Mouse (Mus musculus) heart, embryonic 16.5 days (tissue): ENCODE results near the gene Sim2. TPM values are rescaled to one million over a fixed set of nuclear protein-coding genes. Genes with fewer than 3 reads are reported as not detected.

ENCODE experiments used
- ATAC-seq: fragments of 200-750 bp; cut with Nextera tagmentation; replicated peaks from 2 replicates; pipeline ENCODE4 v1.8.0; 2017; ENCODE audit warnings: moderate number of reproducible peaks; ENCODE audit not compliant: insufficient read depth, low FRiP score; ENCODE audit errors: extremely low read depth
- H3K27ac ChIP-seq: fragments of 300-500 bp; sonication (generic); 2 replicates; pipeline ENCODE4 v1.5.1; 2014; ENCODE audit warnings: mild to moderate bottlenecking, low read length, control low read depth, moderate library complexity
- H3K27me3 ChIP-seq: fragments of 300-500 bp; sonication (generic); 2 replicates; pipeline ENCODE4 v1.6.1; 2014; ENCODE audit warnings: low read length, mixed read lengths; ENCODE audit not compliant: control insufficient read depth, insufficient read depth
- H3K36me3 ChIP-seq: fragments of 300-500 bp; sonication (generic); 2 replicates; pipeline ENCODE4 v1.6.1; 2014; ENCODE audit not compliant: control insufficient read depth, insufficient read depth
- H3K4me1 ChIP-seq: fragments of 300-500 bp; sonication (generic); 2 replicates; pipeline ENCODE4 v1.6.1; 2014; ENCODE audit warnings: low read length, mixed read lengths; ENCODE audit not compliant: control insufficient read depth, insufficient read depth
- H3K4me2 ChIP-seq: fragments of 300-500 bp; sonication (generic); 2 replicates; pipeline ENCODE4 v1.6.1; 2014; ENCODE audit warnings: low read depth, mild to moderate bottlenecking, control low read depth, low read length
- H3K4me3 ChIP-seq: fragments of 300-500 bp; sonication (generic); 2 replicates; pipeline ENCODE4 v1.5.1; 2014; ENCODE audit warnings: mild to moderate bottlenecking, control low read depth, low read length
- H3K9ac ChIP-seq: fragments of 300-500 bp; sonication (generic); 2 replicates; pipeline ENCODE4 v1.6.1; 2014; ENCODE audit warnings: low read length, control low read depth
- H3K9me3 ChIP-seq: fragments of 300-500 bp; sonication (generic); replicated peaks from 2 replicates; pipeline ENCODE4 v1.6.1; 2016; ENCODE audit warnings: low read length; ENCODE audit not compliant: control insufficient read depth
- WGBS: fragments of 180-500 bp; shearing (Covaris S2); extraction: QIAGEN DNeasy Blood & Tissue Kit; methylation state at CpG from one replicate; pipeline ENCODE4 v1.1.7; 2014; 5-methylcytosine and 5-hydroxymethylcytosine counted together
- polyA plus RNA-seq: library from polyadenylated mRNA; unstranded; fragments of >200 nt; fragmentation: Nextera tagmentation; extraction: Ambion mirVana; gene quantifications from 2 replicates; pipeline ENCODE4 v1.2.1, GENCODE M21; 2015

Sim2 gene
- polyA plus RNA-seq, 1 experiment from 2014 or later: 0.04 TPM

GRCm38 (mm10) chr16:94092511-94093150 lies 7.9 kb downstream of the Sim2 start:
- Histone ChIP-seq H3K9ac (no peak overlapping the region), H3K4me3 (no peak overlapping the region), H3K27ac (no peak overlapping the region), H3K27me3 (peaks cover 87% of the 10 kb centered on the region), H3K4me1 (no peaks in the 10 kb centered on the region), H3K4me2 (no peak overlapping the region), H3K36me3 (no peaks in the 10 kb centered on the region), H3K9me3 (no peaks in the 10 kb centered on the region)
- 3% methylated on average over 12 of the region's 12 CpGs for WGBS
- ATAC-seq: no peak

GRCm38 (mm10) chr16:94093151-94093863 lies 8.6 kb downstream of the Sim2 start:
- Histone ChIP-seq H3K36me3 (no peaks in the 10 kb centered on the region), H3K9me3 (no peaks in the 10 kb centered on the region), H3K27ac (no peak overlapping the region), H3K27me3 (peaks cover 87% of the 10 kb centered on the region), H3K4me3 (no peak overlapping the region), H3K9ac (no peak overlapping the region), H3K4me1 (no peaks in the 10 kb centered on the region), H3K4me2 (no peak overlapping the region)
- ATAC-seq: no peak
- 3% methylated on average over 24 of the region's 24 CpGs for WGBS

GRCm38 (mm10) chr16:94094251-94095108 lies 9.7 kb downstream of the Sim2 start:
- no peak overlapping the region for H3K9ac ChIP-seq
- H3K36me3 ChIP-seq: no peaks in the 10 kb centered on the region
- no peaks in the 10 kb centered on the region for H3K9me3 ChIP-seq
- H3K27ac ChIP-seq: no peak overlapping the region
- peaks cover 87% of the 10 kb centered on the region for H3K27me3 ChIP-seq
- no peak for ATAC-seq
- H3K4me1 ChIP-seq: no peaks in the 10 kb centered on the region
- no peak overlapping the region for H3K4me3 ChIP-seq
- WGBS: 2% methylated on average over 48 of the region's 48 CpGs
- no peak overlapping the region for H3K4me2 ChIP-seq

GRCm38 (mm10) chr16:94095109-94095822 lies 10.5 kb downstream of the Sim2 start:
- ATAC-seq: no peak
- H3K27ac ChIP-seq: no peak overlapping the region
- H3K9ac ChIP-seq: no peak overlapping the region
- peaks cover 87% of the 10 kb centered on the region for H3K27me3 ChIP-seq
- H3K4me2 ChIP-seq: no peak overlapping the region
- H3K4me1 ChIP-seq: no peaks in the 10 kb centered on the region
- H3K36me3 ChIP-seq: no peaks in the 10 kb centered on the region
- 3% methylated on average over 26 of the region's 26 CpGs for WGBS
- H3K9me3 ChIP-seq: no peaks in the 10 kb centered on the region
- H3K4me3 ChIP-seq: no peak overlapping the region

GRCm38 (mm10) chr16:94096479-94096878 lies 11.7 kb downstream of the Sim2 start:
- Histone ChIP-seq H3K4me2 (no peak overlapping the region), H3K9ac (no peak overlapping the region), H3K36me3 (no peaks in the 10 kb centered on the region), H3K9me3 (no peaks in the 10 kb centered on the region), H3K27ac (no peak overlapping the region), H3K4me3 (no peak overlapping the region), H3K4me1 (no peaks in the 10 kb centered on the region), H3K27me3 (peaks cover 77% of the 10 kb centered on the region)
- ATAC-seq: no peak
- WGBS: 4% methylated on average over 14 of the region's 14 CpGs

GRCm38 (mm10) chr16:94097724-94098455 lies 13.2 kb downstream of the Sim2 start:
- Histone ChIP-seq H3K27ac (no peak overlapping the region), H3K4me1 (no peaks in the 10 kb centered on the region), H3K4me3 (no peak overlapping the region), H3K36me3 (no peaks in the 10 kb centered on the region), H3K9ac (no peak overlapping the region), H3K9me3 (no peaks in the 10 kb centered on the region), H3K27me3 (peaks cover 63% of the 10 kb centered on the region), H3K4me2 (no peak overlapping the region)
- no peak for ATAC-seq
- 18% methylated on average over 12 of the region's 12 CpGs for WGBS

- Histone ChIP-seq H3K4me2 (no peak overlapping the region), H3K27me3 (peaks cover 11% of the 10 kb centered on the region), H3K27ac (no peak overlapping the region), H3K9ac (no peak overlapping the region), H3K36me3 (no peaks in the 10 kb centered on the region), H3K4me3 (no peak overlapping the region), H3K9me3 (no peaks in the 10 kb centered on the region), H3K4me1 (no peaks in the 10 kb centered on the region)
- WGBS: 74% methylated on average over 7 of the region's 7 CpGs
- no peak for ATAC-seq
These were observed 28.4 kb downstream of the Sim2 start for GRCm38 (mm10) chr16:94113160-94113559.

GRCm38 (mm10) chr16:94114693-94115092 lies 30.0 kb downstream of the Sim2 start:
- Histone ChIP-seq H3K4me2 (no peak overlapping the region), H3K4me1 (no peaks in the 10 kb centered on the region), H3K27me3 (peaks cover 13% of the 10 kb centered on the region), H3K27ac (no peak overlapping the region), H3K36me3 (no peaks in the 10 kb centered on the region), H3K9ac (no peak overlapping the region), H3K9me3 (no peaks in the 10 kb centered on the region), H3K4me3 (no peak overlapping the region)
- 67% methylated on average over 9 of the region's 9 CpGs for WGBS
- ATAC-seq: no peak
